Mouse (Mus musculus): ENCODE data around the gene Ypel2. TPM values are rescaled to one million over a fixed set of nuclear protein-coding genes. Genes with fewer than 3 reads are reported as not detected.

The Ypel2 gene
- polyA plus RNA-seq, 1 experiment: 16.2 TPM

DNA sequence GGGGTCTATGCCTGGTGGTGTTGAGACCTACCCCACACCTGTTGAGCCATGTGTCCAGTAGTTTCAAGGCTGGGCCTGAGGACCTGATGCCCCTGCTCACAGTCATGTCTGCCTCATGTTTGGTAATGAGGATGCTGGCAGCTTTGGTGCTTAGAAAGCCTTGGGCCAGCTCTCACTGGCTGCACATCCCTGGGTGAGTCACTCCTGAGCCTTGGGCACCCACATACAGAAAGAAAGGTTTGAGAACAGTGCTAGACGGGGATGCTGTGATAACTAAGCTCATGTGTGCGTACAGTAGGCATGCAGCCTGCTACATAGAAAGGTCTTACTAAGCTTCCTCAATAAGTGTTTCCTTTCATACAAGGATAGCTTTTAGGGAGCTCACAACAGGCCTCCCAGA lies 40.8 kb downstream of the Ypel2 start:
- Histone ChIP-seq H3K27ac (ENCODE audit: control insufficient read depth, insufficient read depth, low read length) (no peak overlapping the region), H3K36me3 (ENCODE audit: control insufficient read depth, insufficient read depth, low read length) (peaks cover 8% of the 10 kb centered on the region; the same call in 1 of the 2 replicates), H3K4me1 (replicated peaks; ENCODE audit: control insufficient read depth, insufficient read depth, low read length) (peaks cover 15% of the 10 kb centered on the region), H3K27me3 (ENCODE audit: control insufficient read depth, insufficient read depth, low read length) (no peaks in the 10 kb centered on the region), H3K4me3 (ENCODE audit: control insufficient read depth, insufficient read depth, low read length) (no peak overlapping the region)
- whole genome bisulfite sequencing: 96% methylated on average over 2 of the region's 2 CpGs
- no peak for DNase-seq
- no peak for TF ChIP-seq POLR2A (IDR thresholded peaks at IDR 0.05; ENCODE audit: control insufficient read depth, extremely low read depth, insufficient read depth, low read length, poor library complexity)
- no peak for TF ChIP-seq CTCF (IDR thresholded peaks at IDR 0.05; ENCODE audit: borderline replicate concordance, control insufficient read depth, extremely low read depth, insufficient read depth, low read length, poor library complexity)

DNA sequence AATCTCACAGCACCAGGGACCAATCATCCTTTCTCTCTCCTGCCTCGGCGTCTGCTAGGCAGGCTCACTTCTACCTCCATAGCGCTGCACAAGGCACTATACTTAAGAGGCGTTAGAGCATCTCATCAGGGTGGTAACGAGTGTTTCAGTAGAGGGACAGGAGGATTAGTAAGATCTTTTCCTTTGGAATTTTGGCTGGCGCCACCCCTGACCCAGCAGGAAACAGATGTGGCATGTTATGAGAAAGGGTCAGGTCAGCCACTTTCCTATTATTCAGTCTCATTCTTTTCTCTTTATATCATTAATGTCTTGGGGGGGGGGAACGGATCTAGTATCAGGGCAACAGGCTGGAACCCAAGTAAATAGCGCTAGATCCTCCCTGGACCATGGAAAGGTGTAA lies 41.8 kb downstream of the Ypel2 start:
- no peak for DNase-seq
- Histone ChIP-seq H3K27me3 (ENCODE audit: control insufficient read depth, insufficient read depth, low read length) (no peaks in the 10 kb centered on the region), H3K27ac (ENCODE audit: control insufficient read depth, insufficient read depth, low read length) (no peak overlapping the region), H3K4me1 (replicated peaks; ENCODE audit: control insufficient read depth, insufficient read depth, low read length) (peaks cover 10% of the 10 kb centered on the region), H3K36me3 (ENCODE audit: control insufficient read depth, insufficient read depth, low read length) (peaks cover 8% of the 10 kb centered on the region; the same call in 1 of the 2 replicates), H3K4me3 (ENCODE audit: control insufficient read depth, insufficient read depth, low read length) (no peak overlapping the region)
- no peak for TF ChIP-seq CTCF (IDR thresholded peaks at IDR 0.05; ENCODE audit: borderline replicate concordance, control insufficient read depth, extremely low read depth, insufficient read depth, low read length, poor library complexity)
- TF ChIP-seq POLR2A (IDR thresholded peaks at IDR 0.05; ENCODE audit: control insufficient read depth, extremely low read depth, insufficient read depth, low read length, poor library complexity): no peak
- 97% methylated on average over 8 of the region's 8 CpGs for WGBS

DNA sequence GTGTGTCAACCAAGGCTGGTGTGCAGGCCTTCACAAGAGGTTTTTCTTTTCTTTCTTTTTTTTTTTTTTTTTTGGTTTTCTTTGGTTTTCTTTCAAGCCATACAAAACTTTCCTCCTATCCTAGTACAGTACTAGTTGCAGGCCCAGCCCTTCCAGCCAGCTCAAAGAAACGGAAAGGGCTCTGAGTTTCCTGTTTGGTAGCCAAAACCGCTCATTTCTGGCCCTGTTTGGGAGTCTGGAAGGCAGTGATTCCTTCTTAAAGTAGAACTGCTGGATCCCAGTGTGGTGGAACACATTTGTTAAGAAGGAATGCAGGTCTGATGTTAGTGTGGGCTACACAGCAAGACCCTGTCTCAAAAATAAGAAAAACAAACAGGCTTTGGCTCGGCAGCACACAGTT lies 43.0 kb downstream of the Ypel2 start:
- 74% methylated on average over 3 of the region's 3 CpGs for WGBS
- peaks cover 18% of the 10 kb centered on the region for H3K36me3 ChIP-seq (ENCODE audit: control insufficient read depth, insufficient read depth, low read length)
- peaks cover 5% of the 10 kb centered on the region; the same call in 1 of the 2 replicates for H3K4me1 ChIP-seq (replicated peaks; ENCODE audit: control insufficient read depth, insufficient read depth, low read length)
- no peaks in the 10 kb centered on the region for H3K27me3 ChIP-seq (ENCODE audit: control insufficient read depth, insufficient read depth, low read length)
- TF ChIP-seq CTCF (IDR thresholded peaks at IDR 0.05; ENCODE audit: borderline replicate concordance, control insufficient read depth, extremely low read depth, insufficient read depth, low read length, poor library complexity) (no peak), POLR2A (IDR thresholded peaks at IDR 0.05; ENCODE audit: control insufficient read depth, extremely low read depth, insufficient read depth, low read length, poor library complexity) (no peak)
- H3K27ac ChIP-seq (ENCODE audit: control insufficient read depth, insufficient read depth, low read length): no peak overlapping the region
- H3K4me3 ChIP-seq (ENCODE audit: control insufficient read depth, insufficient read depth, low read length): no peak overlapping the region
- DNase-seq: no peak

DNA sequence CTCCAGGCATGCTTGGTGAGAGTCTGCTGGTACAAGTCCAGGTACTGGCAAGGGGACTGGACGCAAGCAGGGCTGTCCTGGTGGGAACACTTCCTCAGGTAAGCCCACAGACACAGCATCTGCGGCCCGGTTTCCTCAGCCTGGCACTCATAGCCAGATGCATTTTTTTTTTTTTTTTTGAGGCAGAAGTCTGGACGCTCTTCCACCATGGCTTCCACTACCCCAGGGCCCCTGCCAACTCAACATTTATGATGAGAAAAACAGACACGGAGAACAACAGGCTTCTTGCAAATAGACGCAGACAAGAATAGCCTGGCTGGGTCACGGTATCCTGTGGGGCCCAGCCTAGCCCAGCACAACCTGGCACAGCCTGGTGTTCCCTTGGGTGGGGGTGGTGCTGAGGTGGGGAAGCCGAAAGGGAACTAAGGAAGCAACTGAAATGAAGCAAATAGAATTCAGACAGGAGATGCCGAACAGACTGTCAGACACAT lies 43.5 kb downstream of the Ypel2 start:
- no peaks in the 10 kb centered on the region for H3K27me3 ChIP-seq (ENCODE audit: control insufficient read depth, insufficient read depth, low read length)

DNA sequence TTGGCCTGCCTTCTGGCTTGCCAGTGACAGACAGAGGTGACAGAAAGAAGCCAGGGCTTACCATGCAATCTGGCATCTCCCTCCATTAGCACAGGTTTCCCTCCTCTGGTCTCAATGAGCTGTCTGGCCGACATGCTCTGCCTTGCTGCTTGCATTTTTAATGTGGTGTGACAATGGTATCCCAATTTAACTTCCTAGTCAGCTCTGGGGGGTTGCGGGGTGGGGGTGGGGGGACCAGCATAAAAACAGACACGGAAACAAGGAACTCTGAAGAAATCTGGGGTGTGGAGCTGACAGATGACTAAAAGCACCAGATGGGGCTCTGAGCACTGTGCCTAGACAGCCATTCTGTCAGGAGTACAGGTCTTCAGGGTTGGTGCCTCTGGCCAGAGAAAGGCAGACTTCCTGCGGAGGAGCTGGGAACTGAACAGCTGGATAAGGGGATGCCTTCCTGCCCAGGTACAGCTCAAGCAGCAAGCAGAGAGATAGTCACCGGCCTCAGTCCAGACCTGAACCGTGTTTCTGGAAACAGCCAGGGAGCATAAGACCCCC lies 46.8 kb downstream of the Ypel2 start:
- WGBS: 98% methylated on average over 6 of the region's 6 CpGs
- no peak overlapping the region for H3K4me3 ChIP-seq (ENCODE audit: control insufficient read depth, insufficient read depth, low read length)
- no peak for TF ChIP-seq CTCF (IDR thresholded peaks at IDR 0.05; ENCODE audit: borderline replicate concordance, control insufficient read depth, extremely low read depth, insufficient read depth, low read length, poor library complexity)
- TF ChIP-seq POLR2A (IDR thresholded peaks at IDR 0.05; ENCODE audit: control insufficient read depth, extremely low read depth, insufficient read depth, low read length, poor library complexity): no peak
- DNase-seq: no peak
- H3K27me3 ChIP-seq (ENCODE audit: control insufficient read depth, insufficient read depth, low read length): no peaks in the 10 kb centered on the region
- H3K4me1 ChIP-seq (replicated peaks; ENCODE audit: control insufficient read depth, insufficient read depth, low read length): peaks cover 5% of the 10 kb centered on the region; the same call in 1 of the 2 replicates
- H3K36me3 ChIP-seq (ENCODE audit: control insufficient read depth, insufficient read depth, low read length): peaks cover 48% of the 10 kb centered on the region
- no peak overlapping the region for H3K27ac ChIP-seq (ENCODE audit: control insufficient read depth, insufficient read depth, low read length)

More for the DNA sequence above, 43.5 kb downstream of the Ypel2 start:
- H3K36me3 ChIP-seq (ENCODE audit: control insufficient read depth, insufficient read depth, low read length): peaks cover 18% of the 10 kb centered on the region
- 82% methylated on average over 9 of the region's 9 CpGs for WGBS
- DNase-seq: no peak
- no peak overlapping the region for H3K4me3 ChIP-seq (ENCODE audit: control insufficient read depth, insufficient read depth, low read length)
- TF ChIP-seq CTCF (IDR thresholded peaks at IDR 0.05; ENCODE audit: borderline replicate concordance, control insufficient read depth, extremely low read depth, insufficient read depth, low read length, poor library complexity) (no peak), POLR2A (IDR thresholded peaks at IDR 0.05; ENCODE audit: control insufficient read depth, extremely low read depth, insufficient read depth, low read length, poor library complexity) (no peak)
- no peak overlapping the region for H3K27ac ChIP-seq (ENCODE audit: control insufficient read depth, insufficient read depth, low read length)
- peaks cover 5% of the 10 kb centered on the region; the same call in 1 of the 2 replicates for H3K4me1 ChIP-seq (replicated peaks; ENCODE audit: control insufficient read depth, insufficient read depth, low read length)

DNA sequence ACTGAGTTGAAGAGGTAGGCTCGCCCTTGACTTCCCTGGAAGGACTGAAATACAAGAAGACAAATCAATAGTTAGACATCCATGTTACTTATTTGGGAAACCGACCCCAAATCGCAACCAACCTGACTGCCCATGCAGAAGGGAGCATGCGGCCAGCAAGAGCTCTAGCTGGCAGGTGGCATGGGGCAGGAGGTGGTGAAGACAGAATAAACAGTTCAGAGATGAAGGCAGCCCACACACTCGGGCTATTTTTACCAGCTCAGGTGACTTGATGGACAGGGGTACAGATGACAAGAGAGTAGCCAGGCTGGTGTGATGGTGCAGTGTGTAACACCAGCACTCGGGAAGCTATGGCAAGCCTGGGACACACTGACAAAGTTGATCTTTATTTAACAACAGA lies 47.6 kb downstream of the Ypel2 start:
- Histone ChIP-seq H3K36me3 (ENCODE audit: control insufficient read depth, insufficient read depth, low read length) (peaks cover 47% of the 10 kb centered on the region), H3K27ac (ENCODE audit: control insufficient read depth, insufficient read depth, low read length) (no peak overlapping the region), H3K4me3 (ENCODE audit: control insufficient read depth, insufficient read depth, low read length) (no peak overlapping the region), H3K4me1 (replicated peaks; ENCODE audit: control insufficient read depth, insufficient read depth, low read length) (peaks cover 4% of the 10 kb centered on the region; the same call in 1 of the 2 replicates), H3K27me3 (ENCODE audit: control insufficient read depth, insufficient read depth, low read length) (no peaks in the 10 kb centered on the region)
- WGBS: 96% methylated on average over 6 of the region's 6 CpGs
- no peak for DNase-seq
- TF ChIP-seq POLR2A (IDR thresholded peaks at IDR 0.05; ENCODE audit: control insufficient read depth, extremely low read depth, insufficient read depth, low read length, poor library complexity) (no peak), CTCF (IDR thresholded peaks at IDR 0.05; ENCODE audit: borderline replicate concordance, control insufficient read depth, extremely low read depth, insufficient read depth, low read length, poor library complexity) (no peak)

Measured in thymus, adult 2 months (tissue).